Mouse (Mus musculus): ENCODE results near the gene Ttc7b. TPM values are rescaled to one million over a fixed set of nuclear protein-coding genes. Genes with fewer than 3 reads are reported as not detected.

Ttc7b gene
- total and polyA plus RNA-seq, 3 experiments, result 11.7 to 23.7 TPM; not detected in 1

- DNase-seq (ENCODE audit: low read depth, low spot score), result no peak
- TF ChIP-seq NRF1 (IDR thresholded peaks at IDR 0.05; ENCODE audit: insufficient read depth, low read depth, low read length, poor library complexity, severe bottlenecking), result no peak
- no peak for TF ChIP-seq UBTF (IDR thresholded peaks at IDR 0.05; ENCODE audit: borderline replicate concordance, insufficient read depth, low read depth, low read length)
- no peak for TF ChIP-seq GABPA (IDR thresholded peaks at IDR 0.05; ENCODE audit: low read depth, low read length)
- TF ChIP-seq EP300 (IDR thresholded peaks at IDR 0.05; ENCODE audit: low read depth in 1 of 2, low read length in 2 of 2), result no peak
- TF ChIP-seq ZKSCAN1 (IDR thresholded peaks at IDR 0.05; ENCODE audit: low read depth, low read length), result no peak
- TF ChIP-seq ETS1 (IDR thresholded peaks at IDR 0.05; ENCODE audit: low read depth, low read length), result no peak
- TF ChIP-seq ELF1 (IDR thresholded peaks at IDR 0.05; ENCODE audit: low read depth, low read length), result no peak
- no peaks in the 10 kb centered on the region for H3K27me3 ChIP-seq (ENCODE audit: control insufficient read depth in 1 of 2, insufficient read depth in 2 of 2, low read length in 2 of 2)
- H3K4me3 ChIP-seq (ENCODE audit: control insufficient read depth in 1 of 2, insufficient read depth in 1 of 2, low read depth in 2 of 2, low read length in 2 of 2), result no peak overlapping the region
- H3K36me3 ChIP-seq (ENCODE audit: control insufficient read depth in 1 of 2, insufficient read depth in 2 of 2, low read length in 2 of 2), result 0 out of 4 replicates have a peak, but pooled peaks cover 0 to 4% of the 10 kb centered on the region in 2 experiments
- H3K9me3 ChIP-seq (replicated peaks; ENCODE audit: insufficient read depth, low read length), result no peaks in the 10 kb centered on the region
- H3K9ac ChIP-seq (ENCODE audit: control insufficient read depth, low read depth, low read length, poor library complexity, severe bottlenecking), result no peak overlapping the region
- H3K79me2 ChIP-seq (ENCODE audit: control insufficient read depth, insufficient read depth, low read length, poor library complexity), result no peaks in the 10 kb centered on the region
- no peak overlapping the region for H3K27ac ChIP-seq (ENCODE audit: control insufficient read depth, low read depth, low read length)
- H3K4me1 ChIP-seq (ENCODE audit: control insufficient read depth in 1 of 2, insufficient read depth in 2 of 2, low read length in 2 of 2), result peaks cover 0 to 4% of the 10 kb centered on the region in 2 experiments; a peak in 2 of 4 replicates
Measured at GRCm38 (mm10) chr12:100289267-100290177, 231.1 kb downstream of the Ttc7b start.

- Histone ChIP-seq H3K9me3 (replicated peaks; ENCODE audit: insufficient read depth, low read length) (no peaks in the 10 kb centered on the region), H3K79me2 (ENCODE audit: control insufficient read depth, insufficient read depth, low read length, poor library complexity) (no peaks in the 10 kb centered on the region), H3K36me3 (ENCODE audit: control insufficient read depth in 1 of 2, insufficient read depth in 2 of 2, low read length in 2 of 2) (peaks cover 0 to 10% of the 10 kb centered on the region in 2 experiments; a peak in 2 of 4 replicates), H3K27me3 (ENCODE audit: control insufficient read depth in 1 of 2, insufficient read depth in 2 of 2, low read length in 2 of 2) (no peaks in the 10 kb centered on the region), H3K4me3 (ENCODE audit: control insufficient read depth in 1 of 2, insufficient read depth in 1 of 2, low read depth in 2 of 2, low read length in 2 of 2) (no peak overlapping the region), H3K4me1 (ENCODE audit: control insufficient read depth in 1 of 2, insufficient read depth in 2 of 2, low read length in 2 of 2) (peaks cover 3 to 7% of the 10 kb centered on the region in 2 experiments), H3K9ac (ENCODE audit: control insufficient read depth, low read depth, low read length, poor library complexity, severe bottlenecking) (no peak overlapping the region), H3K27ac (ENCODE audit: control insufficient read depth, low read depth, low read length) (no peak overlapping the region)
- DNase-seq (ENCODE audit: low read depth, low spot score), result no peak
- no peak for TF ChIP-seq GATA1 (IDR thresholded peaks at IDR 0.05; ENCODE audit: low read depth, low read length)
- no peak for TF ChIP-seq MAFK (IDR thresholded peaks at IDR 0.05; ENCODE audit: borderline replicate concordance, low read depth, low read length)
- TF ChIP-seq BHLHE40 (IDR thresholded peaks at IDR 0.05; ENCODE audit: borderline replicate concordance, low read depth, low read length), result no peak
- TF ChIP-seq POLR2AphosphoS5 (IDR thresholded peaks at IDR 0.05; ENCODE audit: borderline replicate concordance, low read depth, low read length), result no peak
- no peak for TF ChIP-seq TAL1 (IDR thresholded peaks at IDR 0.05; ENCODE audit: low read length)
- TF ChIP-seq USF1 (IDR thresholded peaks at IDR 0.05; ENCODE audit: low read depth, low read length), result no peak
- TF ChIP-seq ZKSCAN1 (IDR thresholded peaks at IDR 0.05; ENCODE audit: low read depth, low read length), result no peak
- TF ChIP-seq ZC3H11A (IDR thresholded peaks at IDR 0.05; ENCODE audit: low read depth, low read length), result no peak
- TF ChIP-seq GABPA (IDR thresholded peaks at IDR 0.05; ENCODE audit: low read depth, low read length), result no peak
- TF ChIP-seq MAX (IDR thresholded peaks at IDR 0.05; ENCODE audit: low read length), result no peak
- TF ChIP-seq MAZ (IDR thresholded peaks at IDR 0.05; ENCODE audit: low read depth, low read length), result no peak
- no peak for TF ChIP-seq JUND (IDR thresholded peaks at IDR 0.05; ENCODE audit: low read depth, low read length)
- no peak for TF ChIP-seq CHD1 (IDR thresholded peaks at IDR 0.05; ENCODE audit: low read depth, low read length)
- no peak for TF ChIP-seq CTCF (IDR thresholded peaks at IDR 0.05 in 2 of 3, conservative IDR thresholded peaks at IDR 0.05 in 1 of 3; ENCODE audit: control insufficient read depth in 1 of 3, insufficient read depth in 1 of 3, low read depth in 2 of 3, low read length in 3 of 3, poor library complexity in 1 of 3, severe bottlenecking in 1 of 3)
- TF ChIP-seq KAT2A (conservative IDR thresholded peaks at IDR 0.05; ENCODE audit: low read depth, low read length), result no peak
- TF ChIP-seq USF2 (IDR thresholded peaks at IDR 0.05; ENCODE audit: borderline replicate concordance in 1 of 2, insufficient read depth in 1 of 2, low read depth in 1 of 2, low read length in 2 of 2), result no peak
- no peak for TF ChIP-seq NRF1 (IDR thresholded peaks at IDR 0.05; ENCODE audit: insufficient read depth, low read depth, low read length, poor library complexity, severe bottlenecking)
- no peak for TF ChIP-seq E2F4 (IDR thresholded peaks at IDR 0.05; ENCODE audit: borderline replicate concordance, low read depth, low read length)
- no peak for TF ChIP-seq UBTF (IDR thresholded peaks at IDR 0.05; ENCODE audit: borderline replicate concordance, insufficient read depth, low read depth, low read length)
Measured at GRCm38 (mm10) chr12:100288018-100288417, 232.6 kb downstream of the Ttc7b start.
